Mouse (Mus musculus) embryonic stem cell, embryonic (primary cell): Measurements from ENCODE around the gene Map3k9.

Experiments
- CTCF ChIA-PET, 4 experiments: fragments of 300-600 bp in 2 of 4; fragments of 350-600 bp in 2 of 4; sonication (Branson Sonifier 250); formaldehyde crosslinking; loops; one replicate each; lab custom pipeline; 2022; ENCODE audit warnings: inconsistent platforms in 2 of 4; lab: Charles Lee
- POLR2A ChIA-PET, 4 experiments: fragments of 300-600 bp in 2 of 4; fragments of 350-600 bp in 2 of 4; sonication (Branson Sonifier 250); formaldehyde crosslinking; loops; one replicate each; lab custom pipeline; 2022; ENCODE audit warnings: antibody characterized with exemption in 4 of 4, inconsistent platforms in 1 of 4; lab: Charles Lee

Gene Map3k9

GRCm38 (mm10) chr12:81764370-81764769 lies 16.6 kb downstream of the Map3k9 start:
- POLR2A ChIA-PET, result interaction anchor here in 1 of 4 experiments (0.6 kb wide), 1 partner anchor 1427 kb away, joined by 3 read pairs; no protein-coding TSS in a partner anchor
- CTCF ChIA-PET, result no interaction called here

GRCm38 (mm10) chr12:81754651-81755050 lies 26.3 kb downstream of the Map3k9 start:
- CTCF ChIA-PET, result interaction anchor here in 1 of 4 experiments (1.2 kb wide), 1 partner anchor 135 kb away, joined by 4 read pairs; no protein-coding TSS in a partner anchor
- POLR2A ChIA-PET, result interaction anchor here in 3 of 4 experiments (0.6 to 1.0 kb wide), 3 partner anchors 14 to 160 kb away, joined by 3 read pairs; partner anchors contain the start of gene Med6 (in 1 of the 3)

- ChIA-PET POLR2A (no interaction called here), CTCF (no interaction called here)
These were observed 29.9 kb downstream of the Map3k9 start for GRCm38 (mm10) chr12:81751116-81751515.

GRCm38 (mm10) chr12:81748918-81749317 lies 32.1 kb downstream of the Map3k9 start:
- ChIA-PET CTCF (no interaction called here), POLR2A (interaction anchor here in 3 of 4 experiments (0.5 to 2.3 kb wide), 10 partner anchors 14 to 151 kb away, joined by 3 to 5 read pairs (median 3); partner anchors contain the start of genes Map3k9 (in 1 of the 3) and Ttc9 (in 1 of the 3))

- ChIA-PET CTCF (no interaction called here), POLR2A (interaction anchor here in 2 of 4 experiments (0.6 to 2.3 kb wide), 7 partner anchors 13 to 58 kb away, joined by 3 to 6 read pairs (median 3); partner anchors contain the start of gene Map3k9 (in 1 of the 2))
These were observed 32.9 kb downstream of the Map3k9 start for GRCm38 (mm10) chr12:81748021-81748576.

GRCm38 (mm10) chr12:81746400-81747024 lies 34.5 kb downstream of the Map3k9 start:
- POLR2A ChIA-PET, result interaction anchor here in 2 of 4 experiments (0.6 to 1.6 kb wide), 7 partner anchors 10 to 116 kb away, joined by 3 to 4 read pairs (median 3); partner anchors contain the start of genes Map3k9 (in 1 of the 2) and Ttc9 (in 1 of the 2)
- CTCF ChIA-PET, result interaction anchor here in 1 of 4 experiments (0.9 kb wide), 1 partner anchor 42 kb away, joined by 3 read pairs; no protein-coding TSS in a partner anchor

GRCm38 (mm10) chr12:81735246-81736070 lies 45.5 kb downstream of the Map3k9 start:
- POLR2A ChIA-PET, result interaction anchor here in 2 of 4 experiments (1.0 to 1.8 kb wide), 7 partner anchors 9 to 141 kb away, joined by 3 to 4 read pairs (median 3); partner anchors contain the start of gene Med6 (in 1 of the 2)
- CTCF ChIA-PET, result no interaction called here

GRCm38 (mm10) chr12:81726246-81726822 lies 54.6 kb downstream of the Map3k9 start:
- POLR2A ChIA-PET, result interaction anchor here in 3 of 4 experiments (0.7 to 1.9 kb wide), 7 partner anchors 9 to 95 kb away, joined by 3 to 7 read pairs (median 4); partner anchors contain the start of gene Ttc9 (in 1 of the 3)
- CTCF ChIA-PET, result interaction anchor here in 1 of 4 experiments (0.6 to 0.8 kb wide), 2 partner anchors 16 to 1246 kb away, joined by 3 to 5 read pairs; no protein-coding TSS in a partner anchor

- ChIA-PET CTCF (no interaction called here), POLR2A (interaction anchor here in 1 of 4 experiments (0.5 to 1.4 kb wide), 4 partner anchors 9 to 61 kb away, joined by 3 to 4 read pairs (median 3); no protein-coding TSS in a partner anchor)
These were observed 56.2 kb downstream of the Map3k9 start for GRCm38 (mm10) chr12:81724776-81725175.

- CTCF ChIA-PET, result interaction anchor here in 1 of 4 experiments (0.6 kb wide), 1 partner anchor 241 kb away, joined by 3 read pairs; no protein-coding TSS in a partner anchor
- POLR2A ChIA-PET, result interaction anchor here in 2 of 4 experiments (1.0 to 1.4 kb wide), 5 partner anchors 8 to 60 kb away, joined by 3 read pairs; no protein-coding TSS in a partner anchor
These were observed 57.6 kb downstream of the Map3k9 start for GRCm38 (mm10) chr12:81723375-81723774.

GRCm38 (mm10) chr12:81719715-81720114 lies 61.3 kb downstream of the Map3k9 start:
- ChIA-PET POLR2A (interaction anchor here in 2 of 4 experiments (0.6 to 1.8 kb wide), 6 partner anchors 9 to 552 kb away, joined by 3 to 4 read pairs (median 4); partner anchors contain the start of gene Ttc9 (in 1 of the 2)), CTCF (no interaction called here)

GRCm38 (mm10) chr12:81719161-81719560 lies 61.8 kb downstream of the Map3k9 start:
- ChIA-PET CTCF (no interaction called here), POLR2A (interaction anchor here in 2 of 4 experiments (0.6 to 1.8 kb wide), 7 partner anchors 9 to 551 kb away, joined by 3 to 4 read pairs (median 3); partner anchors contain the start of gene Ttc9 (in 1 of the 2))

GRCm38 (mm10) chr12:81712618-81713017 lies 68.4 kb downstream of the Map3k9 start:
- ChIA-PET POLR2A (interaction anchor here in 2 of 4 experiments (0.6 to 1.2 kb wide), 5 partner anchors 12 to 93 kb away, joined by 3 to 4 read pairs (median 3); no protein-coding TSS in a partner anchor), CTCF (interaction anchor here in 1 of 4 experiments (1.3 kb wide), 1 partner anchor 93 kb away, joined by 4 read pairs; no protein-coding TSS in a partner anchor)

- POLR2A ChIA-PET, result interaction anchor here in 2 of 4 experiments (0.9 to 1.5 kb wide), 5 partner anchors 12 to 84 kb away, joined by 3 to 5 read pairs (median 4); partner anchors contain the start of gene Map3k9 (in 1 of the 2)
These were observed 78.1 kb downstream of the Map3k9 start for GRCm38 (mm10) chr12:81702903-81703302.

GRCm38 (mm10) chr12:81698011-81698410 lies 83.0 kb downstream of the Map3k9 start:
- CTCF ChIA-PET, result interaction anchor here in 1 of 4 experiments (0.6 kb wide), 1 partner anchor 1256 kb away, joined by 3 read pairs; no protein-coding TSS in a partner anchor

More at GRCm38 (mm10) chr12:81702903-81703302, 78.1 kb downstream of the Map3k9 start:
- CTCF ChIA-PET, result interaction anchor here in 3 of 4 experiments (0.5 to 1.4 kb wide), 6 partner anchors 71 to 1590 kb away, joined by 3 to 10 read pairs (median 5); partner anchors contain the start of gene Zfp36l1 (in 1 of the 3)

GRCm38 (mm10) chr12:81691177-81691730 lies 89.7 kb downstream of the Map3k9 start:
- ChIA-PET CTCF (interaction anchor here in 1 of 4 experiments (1.0 kb wide), 1 partner anchor 97 kb away, joined by 3 read pairs; no protein-coding TSS in a partner anchor), POLR2A (interaction anchor here in 3 of 4 experiments (0.6 to 2.4 kb wide), 11 partner anchors 8 to 1565 kb away, joined by 3 to 9 read pairs (median 3); no protein-coding TSS in a partner anchor)

More at GRCm38 (mm10) chr12:81698011-81698410, 83.0 kb downstream of the Map3k9 start:
- POLR2A ChIA-PET, result interaction anchor here in 2 of 4 experiments (0.6 to 2.4 kb wide), 3 partner anchors 8 to 1639 kb away, joined by 3 to 9 read pairs (median 4); no protein-coding TSS in a partner anchor
